In genomic region chr14:93701385-93702101, GRCm38 (mm10) we compare ENCODE assay signal across 12 mouse cellular contexts.
A peak's percentile ranks its signal among the peaks of the same experiment; 100 is the strongest.
DNase-seq lines count a peak whose midpoint lies in the region; TF ChIP-seq lines count a peak whose summit lies in the region.
"Had no signal": no experiment of that assay in that cellular context is flagged by ENCODE, and none has a peak within 500 bp of the region (broad histone marks: within the 10 kb centered on the region; RNA-seq: fewer than 3 reads in every experiment).

No protein-coding gene starts in this region.

- H3K4me3 ChIP-seq in cerebellum, adult 2 months (replicated peaks; ENCODE audit: insufficient read depth, low read depth, low read length), result peak overlapping the region; percentile 23
- H3K4me3 ChIP-seq: heart, embryonic 15.5 days; kidney, embryonic 15.5 days; limb, embryonic 12.5 days had no signal

- WGBS in cerebellum, adult 2 months, result 26% methylated on average over 12 of the region's 12 CpGs

- TF ChIP-seq POLR2A in cerebellum, adult 2 months (IDR thresholded peaks at IDR 0.05; ENCODE audit: borderline replicate concordance, insufficient read depth, low read length), result no peak

- H3K4me1 ChIP-seq in cerebellum, adult 2 months (ENCODE audit: control insufficient read depth, insufficient read depth, low read length), result no peaks in the 10 kb centered on the region
- H3K4me1 ChIP-seq: heart, embryonic 15.5 days; kidney, embryonic 15.5 days; limb, embryonic 12.5 days had no signal

- peak overlapping the region; percentile 50; the same call in 1 of the 2 replicates for H3K27ac ChIP-seq in cerebellum, adult 2 months (ENCODE audit: insufficient read depth, low read length)
- H3K27ac ChIP-seq: heart, embryonic 15.5 days; kidney, embryonic 15.5 days; limb, embryonic 12.5 days had no signal

- no peaks in the 10 kb centered on the region for H3K27me3 ChIP-seq in cerebellum, adult 2 months (ENCODE audit: control insufficient read depth, insufficient read depth, low read length)
- H3K27me3 ChIP-seq: heart, embryonic 15.5 days; kidney, embryonic 15.5 days; limb, embryonic 12.5 days had no signal

- TF ChIP-seq CTCF in cerebellum, adult 2 months (IDR thresholded peaks at IDR 0.05; ENCODE audit: borderline replicate concordance, insufficient read depth, low read depth, low read length), result no peak

- intact Hi-C loops in left cerebral cortex, postnatal 4 days (cut with DNase I), result no loop called here
- intact Hi-C loops in left cerebral cortex, postnatal 10 days (cut with DNase I), result no loop called here

- DNase-seq in cerebellum, adult 2 months, result peak in 1 of 2 experiments; percentile 30
- no peak for DNase-seq in cerebellum, postnatal 14 days
- peak; percentile 4 for DNase-seq in left cerebral cortex, postnatal 4 days
- DNase-seq in left cerebral cortex, postnatal 10 days (ENCODE audit: extremely low spot score in 1 of 2, low spot score in 2 of 2), result no peak
- DNase-seq in layer of hippocampus, postnatal 10 days (ENCODE audit: low spot score in 2 of 2), result peak; percentile 8 to 32
- DNase-seq in right cerebral cortex, postnatal 4 days, result peak; percentile 8
- no peak for DNase-seq in adrenal gland, postnatal 4 days (ENCODE audit: low spot score in 2 of 2)
- DNase-seq in urinary bladder, postnatal 36 days (ENCODE audit: low spot score in 2 of 2), result no peak
- DNase-seq: adrenal gland, adult 2 months had no signal

Comparison
In these comparisons a context has a peak if more than half of its experiments do, and no peak if none do; other contexts are left out.
1. DNase-seq: peak in left cerebral cortex, postnatal 4 days (single experiment), layer of hippocampus, postnatal 10 days (2 of 2) and right cerebral cortex, postnatal 4 days (single experiment); none in cerebellum, postnatal 14 days (0 of 2), left cerebral cortex, postnatal 10 days (0 of 2), adrenal gland, postnatal 4 days (0 of 2) and urinary bladder, postnatal 36 days (0 of 2).